Mouse (Mus musculus) splenic B cell, adult 2 months (primary cell): ENCODE measurements around the gene Tbl2.

ENCODE experiments used
- DNase-seq: peaks from one replicate; pipeline ENCODE4 v3.0.0-alpha.2; 2011; ENCODE audit warnings: low read depth, low spot score
- H3K27me3 ChIP-seq: 2 replicates; pipeline ENCODE4 v1.6.1; 2012; ENCODE audit warnings: mild to moderate bottlenecking, low read length, moderate library complexity, mixed read lengths; ENCODE audit not compliant: control insufficient read depth, poor library complexity, insufficient read depth, severe bottlenecking
- H3K36me3 ChIP-seq: 2 replicates; pipeline ENCODE4 v1.6.1; 2012; ENCODE audit warnings: mild to moderate bottlenecking, low read length, moderate library complexity, mixed read lengths; ENCODE audit not compliant: control insufficient read depth, poor library complexity, insufficient read depth, severe bottlenecking

The Tbl2 gene

DNA sequence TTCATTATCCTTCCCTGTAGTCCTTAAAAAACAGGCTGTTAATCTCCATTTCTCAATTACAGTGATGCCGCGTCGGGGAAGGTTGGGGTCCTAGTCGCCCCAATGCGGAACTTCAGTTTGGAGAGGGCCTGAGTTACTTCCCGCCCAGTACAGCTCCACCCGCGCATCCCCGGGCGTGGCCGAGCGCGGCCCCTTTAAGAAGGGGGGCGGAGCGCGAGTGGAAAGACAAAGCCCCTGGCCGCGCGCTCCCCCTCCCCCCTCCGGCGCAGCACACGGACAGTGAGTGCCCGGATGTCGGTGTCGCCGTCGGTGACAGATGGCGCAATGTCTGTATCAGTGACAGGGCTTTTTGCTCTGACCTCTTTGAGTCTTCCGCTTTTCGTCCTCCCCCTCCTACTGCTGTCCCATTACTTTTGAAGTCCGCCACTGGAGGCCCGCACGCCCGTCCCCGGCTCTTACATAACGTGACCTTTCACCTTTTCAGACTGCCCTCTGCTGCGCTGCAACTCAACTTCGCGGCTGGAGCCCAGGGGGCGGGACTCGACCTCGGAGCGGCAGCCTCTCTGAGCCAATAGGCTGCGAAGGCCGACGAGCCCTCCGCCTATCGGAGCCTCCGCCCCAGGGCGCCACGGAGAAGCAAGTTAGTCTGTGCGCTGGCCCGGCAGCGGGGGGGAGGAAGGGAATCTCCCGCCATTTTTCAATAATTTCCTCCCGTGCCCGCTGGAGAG, 37.3 kb downstream of the Tbl2 start, which contains the start of gene Baz1b:
Gene Baz1b (plus strand): TSS at position 644 of the 728 bp plus-strand sequence.
- H3K36me3 ChIP-seq: no peaks in the 10 kb centered on the region; the same call in 1 of the 2 replicates
- H3K27me3 ChIP-seq: no peaks in the 10 kb centered on the region
- DNase-seq: peak; percentile 99

DNA sequence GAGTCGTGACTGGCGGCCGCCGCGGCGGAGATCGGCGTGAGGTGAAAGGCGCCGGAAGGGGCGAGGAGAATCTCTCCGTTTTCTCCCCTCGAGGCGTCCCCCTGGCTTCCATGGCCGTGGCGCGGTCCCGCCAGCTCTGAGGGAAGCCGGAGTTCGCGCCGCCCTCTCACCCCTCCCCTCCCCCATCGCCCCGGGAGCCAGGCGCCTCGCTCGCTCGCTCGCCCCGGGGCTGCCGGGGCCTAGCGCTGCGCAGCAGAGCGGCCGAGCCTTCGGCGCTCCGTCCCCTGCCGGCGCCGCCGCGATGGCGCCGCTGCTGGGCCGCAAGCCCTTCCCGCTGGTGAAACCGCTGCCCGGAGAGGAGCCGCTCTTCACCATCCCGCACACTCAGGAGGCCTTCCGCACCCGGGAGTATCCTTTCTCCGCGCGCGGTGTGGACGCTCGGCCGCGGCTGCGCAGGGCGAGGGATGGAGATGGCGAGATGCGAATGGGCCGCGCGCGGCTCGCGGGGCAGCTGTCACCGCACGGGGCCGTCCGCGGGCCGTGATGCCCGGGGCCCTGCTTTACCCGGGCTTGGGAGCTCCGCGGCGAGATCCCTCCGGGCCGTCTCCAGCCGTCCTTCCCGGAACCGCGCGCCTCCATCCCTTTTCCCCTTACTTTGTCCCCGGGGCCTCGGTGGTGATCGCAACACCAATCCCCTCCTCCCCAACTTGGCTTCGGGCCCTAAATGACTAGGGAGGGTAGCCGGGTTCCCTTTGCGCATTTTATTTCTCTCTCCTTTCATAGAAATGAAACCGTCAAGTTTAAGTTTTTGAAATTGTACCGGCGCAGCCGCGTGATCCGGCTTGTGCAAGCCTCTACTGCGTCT, 38.1 kb downstream of the Tbl2 start:
- Histone ChIP-seq H3K27me3 (no peaks in the 10 kb centered on the region), H3K36me3 (no peaks in the 10 kb centered on the region)
- peak; percentile 14 for DNase-seq

DNA sequence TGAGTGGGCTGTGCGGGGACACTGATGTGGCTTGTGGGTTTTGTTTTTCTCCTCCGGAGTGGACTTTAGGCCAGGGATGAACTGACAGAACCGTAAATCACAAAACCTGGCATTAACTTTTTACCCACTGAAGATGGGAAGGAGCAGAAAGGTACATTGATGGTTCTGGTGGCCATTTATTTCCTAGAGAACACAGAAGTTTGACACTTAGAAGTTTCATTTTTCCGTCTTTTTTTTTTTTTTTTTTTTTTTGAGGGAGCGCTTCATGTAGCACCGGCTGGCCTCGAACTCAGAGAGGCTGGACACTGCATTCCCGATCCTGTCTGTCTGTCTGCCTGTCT, 38.7 kb downstream of the Tbl2 start:
- H3K27me3 ChIP-seq: no peaks in the 10 kb centered on the region
- no peaks in the 10 kb centered on the region for H3K36me3 ChIP-seq
- no peak for DNase-seq

DNA sequence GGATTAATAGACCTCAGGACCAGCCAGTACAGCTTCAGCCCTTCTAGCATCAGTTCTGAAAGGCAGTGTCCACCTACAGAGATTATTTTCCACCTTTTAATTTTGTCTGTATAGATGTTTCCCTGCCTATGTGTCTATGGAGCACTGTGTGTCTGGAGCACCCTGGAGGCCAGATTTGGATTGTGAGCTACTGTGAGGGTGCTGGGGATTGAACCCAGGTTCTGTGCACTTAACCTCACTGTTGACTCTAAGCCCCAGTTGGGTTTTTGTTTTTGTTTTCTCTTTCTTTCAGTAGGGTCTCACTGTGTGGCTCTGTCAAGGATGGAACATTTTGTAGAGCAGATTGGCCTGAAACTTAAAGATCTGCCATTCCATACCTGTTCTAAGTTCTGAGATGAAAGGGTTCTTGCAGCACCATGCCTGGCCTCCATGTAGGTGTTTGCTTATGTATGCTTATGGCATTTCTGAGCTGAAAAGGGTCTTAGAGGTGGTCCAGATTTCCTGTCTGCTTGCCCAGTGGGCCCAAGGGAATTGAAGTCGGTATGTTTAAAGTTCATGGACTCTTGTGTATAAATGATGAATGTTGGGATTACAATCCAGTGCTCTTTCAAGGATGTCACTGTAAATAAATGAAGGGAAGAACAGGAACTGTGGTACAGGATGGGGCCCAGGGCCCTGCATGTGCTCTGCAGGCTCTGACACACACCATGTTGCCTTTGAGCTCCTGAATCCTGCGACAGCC, 40.0 kb downstream of the Tbl2 start:
- no peaks in the 10 kb centered on the region for H3K27me3 ChIP-seq
- no peak for DNase-seq
- H3K36me3 ChIP-seq: peaks cover 3% of the 10 kb centered on the region; the same call in 1 of the 2 replicates

DNA sequence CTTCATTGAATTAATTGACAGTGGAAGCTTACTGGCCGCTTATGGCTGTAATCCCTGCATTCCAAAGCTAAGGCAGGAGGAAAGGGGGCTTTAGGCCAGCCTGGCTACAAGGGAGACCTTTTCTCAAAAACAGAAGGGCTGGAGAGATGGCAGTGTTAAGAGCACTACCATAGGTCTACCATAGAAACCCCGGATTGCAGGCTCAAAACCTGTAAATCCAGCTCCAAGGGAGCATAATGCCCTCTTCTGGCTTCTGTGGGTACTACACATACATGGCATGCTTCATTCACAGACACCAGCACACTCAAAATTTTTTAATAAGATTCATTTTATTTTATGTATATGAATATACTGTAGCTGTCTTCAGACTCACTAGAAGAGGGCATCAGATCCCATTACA, 42.2 kb downstream of the Tbl2 start:
- Histone ChIP-seq H3K36me3 (peaks cover 3% of the 10 kb centered on the region; the same call in 1 of the 2 replicates), H3K27me3 (no peaks in the 10 kb centered on the region)
- DNase-seq: peak; percentile 90

DNA sequence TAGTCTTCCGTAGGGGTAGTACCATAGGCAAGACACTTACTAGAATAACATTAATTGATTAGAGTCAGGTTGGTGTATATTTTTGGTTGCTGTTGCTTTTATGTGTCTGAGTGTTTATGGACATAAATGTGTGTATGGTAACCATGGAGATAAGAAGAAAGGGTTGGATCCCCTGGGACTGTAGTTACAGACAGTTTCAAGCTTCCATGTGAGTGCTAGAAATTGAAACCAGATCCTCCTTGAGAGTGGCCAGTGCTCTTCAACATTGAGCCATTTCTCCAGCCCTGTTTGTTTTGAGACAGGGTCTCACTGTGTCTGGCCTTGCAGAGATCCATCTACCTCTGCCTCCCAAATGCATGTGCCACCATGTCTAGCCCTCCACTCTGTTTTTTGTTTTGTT, 43.0 kb downstream of the Tbl2 start:
- DNase-seq: peak; percentile 43
- H3K36me3 ChIP-seq: peaks cover 4% of the 10 kb centered on the region; the same call in 1 of the 2 replicates
- H3K27me3 ChIP-seq: no peaks in the 10 kb centered on the region

DNA sequence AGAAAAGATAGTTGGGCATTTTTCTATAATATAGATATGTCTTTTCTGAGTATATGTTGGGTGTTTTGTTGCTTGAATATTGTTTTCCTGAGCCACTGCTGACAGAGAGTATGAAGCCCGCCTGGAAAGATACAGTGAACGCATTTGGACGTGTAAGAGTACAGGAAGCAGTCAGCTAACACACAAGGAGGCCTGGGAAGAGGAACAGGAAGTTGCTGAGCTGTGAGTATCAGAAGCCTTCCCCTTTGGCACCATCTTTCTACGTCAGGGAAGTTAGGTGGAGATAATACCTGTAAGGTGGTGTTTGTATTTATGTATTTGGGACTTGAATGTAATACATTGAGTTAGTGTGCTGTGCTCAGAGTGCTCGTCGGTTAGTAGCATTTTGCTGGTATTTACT, 46.9 kb downstream of the Tbl2 start:
- DNase-seq: peak; percentile 59
- peaks cover 13% of the 10 kb centered on the region; the same call in 1 of the 2 replicates for H3K36me3 ChIP-seq
- H3K27me3 ChIP-seq: no peaks in the 10 kb centered on the region

DNA sequence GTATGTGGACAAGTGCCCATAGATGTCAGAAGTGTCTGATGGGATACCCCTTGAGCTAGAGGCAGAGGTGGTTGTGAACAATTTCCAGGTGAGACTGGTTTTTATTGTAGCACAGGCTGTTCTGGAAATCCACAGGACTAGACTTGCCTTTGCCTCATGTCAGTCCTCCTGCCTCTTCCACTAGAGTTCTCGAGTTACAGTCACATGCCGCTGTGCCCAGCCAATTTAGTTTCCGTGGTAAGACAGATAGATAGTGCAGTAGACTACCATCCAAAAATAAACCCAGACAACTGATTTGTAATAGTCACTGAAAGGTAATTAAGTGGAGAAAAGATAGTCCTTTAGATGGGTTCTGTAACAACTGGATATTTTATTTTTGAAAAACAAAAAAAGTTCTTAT, 53.3 kb downstream of the Tbl2 start:
- Histone ChIP-seq H3K36me3 (peaks cover 18% of the 10 kb centered on the region; the same call in 1 of the 2 replicates), H3K27me3 (no peaks in the 10 kb centered on the region)
- no peak for DNase-seq

DNA sequence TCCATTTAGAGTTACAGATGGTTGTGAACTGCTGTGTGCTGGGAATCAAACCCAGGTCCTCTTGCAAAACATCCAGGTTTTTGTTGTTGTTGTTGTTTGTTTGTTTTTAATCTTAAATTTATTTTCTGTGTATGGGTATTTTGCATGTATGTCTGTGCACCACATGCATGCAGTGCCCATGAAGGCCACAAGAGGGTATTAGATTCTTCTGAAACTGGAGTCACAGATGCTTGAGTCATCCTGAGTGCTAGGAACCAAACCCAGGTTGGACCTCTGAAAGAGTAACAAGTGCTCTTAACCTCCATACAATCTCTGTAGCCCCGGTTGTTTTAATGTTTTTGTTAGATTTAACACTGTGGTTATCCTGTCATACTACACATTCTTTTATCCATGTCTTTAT, 58.7 kb downstream of the Tbl2 start:
- H3K27me3 ChIP-seq: no peaks in the 10 kb centered on the region
- H3K36me3 ChIP-seq: peaks cover 23% of the 10 kb centered on the region
- peak; percentile 46 for DNase-seq
